Mouse (Mus musculus) Muller cell, postnatal 12 days (primary cell): ENCODE measurements at regions not wholly inside any gene's neighbourhood (a gene's known extent, or its start where the extent isn't known, plus 50 kb on each side); places are given as distances from the start of the nearest gene placed in this dataset.

ENCODE experiments used
- DNase-seq: peaks from one replicate; pipeline ENCODE4 v3.0.0-alpha.2; 2015; ENCODE audit errors: inconsistent ontology term

- DNase-seq = no peak
These were observed 99.1 kb upstream of the Id2 start for GRCm38 (mm10) chr12:25196022-25196421.

GRCm38 (mm10) chr12:25192216-25192615 lies 95.3 kb upstream of the Id2 start:
- DNase-seq = no peak

DNA sequence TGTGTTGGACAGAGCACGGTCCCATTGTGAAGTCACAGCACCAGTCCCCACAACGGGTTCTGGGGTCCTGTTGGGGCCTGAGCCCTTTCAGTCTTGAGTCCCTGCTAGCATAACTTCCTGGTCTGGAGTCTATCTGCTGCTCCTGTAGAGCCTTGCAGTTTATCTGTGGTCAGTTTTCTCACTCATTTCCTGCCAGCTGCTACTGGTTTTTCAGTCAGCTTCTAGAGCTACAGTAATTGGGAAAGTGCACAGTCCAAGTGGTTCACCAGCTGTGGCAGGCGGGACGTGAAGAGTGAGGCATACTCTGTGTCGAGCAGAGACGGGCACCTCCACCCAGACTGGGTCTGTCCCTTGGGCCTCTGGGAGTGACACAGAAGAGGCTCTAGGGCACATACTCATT lies 93.4 kb upstream of the Id2 start:
- DNase-seq = peak; percentile 17

- DNase-seq = no peak
These were observed 92.3 kb upstream of the Id2 start for GRCm38 (mm10) chr12:25189174-25189761.

- no peak for DNase-seq
These were observed 91.6 kb upstream of the Id2 start for GRCm38 (mm10) chr12:25188556-25188955.

- no peak for DNase-seq
These were observed 90.3 kb upstream of the Id2 start for GRCm38 (mm10) chr12:25187216-25187615.

DNA sequence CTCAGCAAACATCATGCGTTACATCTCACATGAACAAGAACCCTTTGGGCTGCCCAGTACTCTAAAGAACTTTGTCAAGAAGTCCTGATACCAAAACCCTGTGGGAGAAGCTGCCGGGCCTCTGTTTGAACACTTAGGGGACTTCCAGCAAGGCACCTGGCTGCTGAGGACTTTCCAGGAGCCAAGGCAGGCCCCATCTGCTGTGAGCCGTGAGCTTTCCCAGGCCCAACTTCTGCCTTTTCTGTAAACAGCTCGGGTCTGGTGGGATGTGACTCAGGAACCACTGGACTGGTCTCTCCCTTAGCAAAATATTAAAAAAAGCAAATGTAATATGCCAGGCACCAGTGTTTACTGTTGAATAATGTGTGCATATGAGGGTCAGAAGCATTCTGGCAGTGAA lies 85.7 kb upstream of the Id2 start:
- no peak for DNase-seq

DNA sequence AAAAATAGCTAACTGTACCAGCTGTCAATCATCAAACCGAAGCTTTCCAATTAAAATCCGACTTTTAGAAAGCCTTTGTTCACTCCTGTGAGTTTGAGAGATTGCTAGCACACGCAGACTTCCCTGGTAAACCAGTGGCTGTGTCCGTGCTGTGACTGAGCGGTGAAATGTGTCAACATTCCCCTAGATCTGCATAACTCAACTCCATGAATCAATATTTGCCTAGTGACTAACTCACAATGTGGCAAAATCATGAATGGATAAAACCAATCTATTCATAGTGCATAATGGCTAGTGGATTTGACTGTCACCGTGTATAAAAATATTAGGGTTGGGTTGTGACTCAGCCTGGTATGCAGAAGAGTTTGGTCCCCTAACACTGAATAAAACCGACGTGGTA lies 84.4 kb upstream of the Id2 start:
- peak; percentile 91 for DNase-seq

DNA sequence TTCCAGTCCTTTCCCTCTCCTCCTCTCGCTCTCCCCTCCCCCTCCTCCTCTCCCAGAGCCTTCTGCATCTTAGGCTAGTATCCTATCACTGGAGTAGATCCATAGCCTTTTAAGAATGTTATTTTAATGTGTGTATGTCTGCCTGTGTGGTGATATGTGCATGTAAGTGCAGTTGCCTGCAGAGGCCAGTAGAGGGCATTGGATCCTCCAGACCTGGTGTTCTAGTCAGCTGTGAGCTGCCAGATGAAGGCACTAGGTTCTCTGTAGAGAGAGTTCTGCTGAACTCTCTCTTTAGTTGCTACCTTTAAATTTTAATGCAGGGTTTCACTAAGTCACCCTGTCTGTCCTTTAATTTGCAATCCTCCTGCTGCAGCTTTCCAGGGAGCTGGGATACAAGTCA lies 83.9 kb upstream of the Id2 start:
- DNase-seq = no peak

- peak; percentile 63 for DNase-seq
These were observed 83.3 kb upstream of the Id2 start for GRCm38 (mm10) chr12:25180289-25180688.

- no peak for DNase-seq
These were observed 81.7 kb upstream of the Id2 start for GRCm38 (mm10) chr12:25178491-25179115.

DNA sequence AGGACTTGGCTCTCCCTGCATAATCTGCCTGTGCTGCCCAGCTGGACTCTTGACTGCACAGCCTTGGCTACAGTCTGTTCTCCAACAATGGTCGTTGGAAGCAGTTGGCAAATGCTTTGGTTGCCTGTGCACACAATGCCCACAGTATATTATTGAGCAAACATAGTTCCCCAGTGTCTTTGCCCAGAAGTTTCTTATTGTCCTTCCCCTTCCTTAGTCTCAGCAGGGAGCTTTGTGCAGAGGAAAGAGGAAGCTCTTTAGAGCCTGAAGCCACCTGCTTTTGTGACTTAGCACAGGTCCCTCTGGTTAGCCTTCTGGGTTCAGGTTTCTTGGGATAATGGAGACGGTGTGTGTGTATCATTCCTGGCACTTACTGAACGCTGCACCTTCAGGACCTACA lies 80.9 kb upstream of the Id2 start:
- DNase-seq = peak; percentile 13

DNA sequence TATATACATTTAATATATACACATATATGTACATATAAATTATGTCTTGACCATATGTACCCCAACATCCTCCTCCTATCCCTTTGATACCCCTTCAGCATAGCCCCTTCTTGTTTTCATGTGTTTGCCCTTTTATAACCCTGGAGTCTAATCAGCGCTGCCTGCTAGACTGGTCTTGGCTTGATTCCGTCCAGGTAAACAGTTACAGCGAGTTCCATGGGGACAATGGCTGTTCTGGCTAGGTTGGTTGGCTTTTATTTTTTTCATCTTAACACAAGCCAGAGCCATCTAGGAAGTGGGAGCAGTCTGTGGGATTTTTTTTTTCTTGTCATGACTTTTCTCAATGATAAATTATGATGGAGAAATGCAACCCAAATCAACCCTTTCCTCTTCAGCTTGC lies 79.6 kb upstream of the Id2 start:
- DNase-seq = no peak

DNA sequence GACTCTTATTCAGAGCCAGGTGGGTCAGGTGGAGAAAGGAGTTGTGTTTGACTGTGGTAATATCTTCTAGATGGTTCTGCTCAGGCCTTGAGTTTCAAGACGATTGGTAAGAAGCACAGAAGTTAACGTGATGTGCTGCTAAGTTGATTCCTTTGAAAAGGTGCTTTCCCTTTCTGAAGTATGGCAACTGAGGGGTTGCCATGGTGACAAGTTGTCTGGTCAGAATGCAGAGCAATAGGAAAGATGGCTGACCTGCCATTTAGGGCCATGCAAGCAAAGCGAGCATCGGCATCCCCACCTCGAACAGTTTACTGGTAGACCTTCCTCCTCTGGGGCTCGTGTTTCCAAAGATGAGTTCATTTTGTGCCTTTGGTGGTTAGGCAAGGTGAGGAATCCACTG lies 76.1 kb upstream of the Id2 start:
- DNase-seq = no peak

DNA sequence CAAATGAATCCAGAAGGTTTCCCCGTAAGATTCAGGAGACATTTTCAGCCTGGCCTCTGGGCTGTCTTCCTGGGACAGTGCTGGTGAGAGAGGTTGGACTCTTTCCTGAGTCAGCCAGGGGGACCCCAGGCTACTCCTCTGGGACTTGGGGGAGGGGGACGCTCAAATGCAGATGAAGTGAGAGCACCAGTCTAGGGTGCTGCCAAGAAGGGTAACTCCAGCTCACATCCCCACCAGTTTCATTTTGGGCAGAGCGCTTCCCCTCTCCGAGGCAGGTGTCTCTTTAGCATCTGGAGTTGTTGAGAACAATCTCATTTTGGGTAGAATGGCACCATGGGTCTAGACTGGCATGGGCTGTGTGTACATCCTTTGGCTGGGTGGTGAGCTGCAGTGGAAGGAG lies 75.5 kb upstream of the Id2 start:
- DNase-seq = no peak

- no peak for DNase-seq
These were observed 72.7 kb upstream of the Id2 start for GRCm38 (mm10) chr12:25169611-25170010.

GRCm38 (mm10) chr12:25168213-25168545 lies 71.2 kb upstream of the Id2 start:
- DNase-seq = no peak

DNA sequence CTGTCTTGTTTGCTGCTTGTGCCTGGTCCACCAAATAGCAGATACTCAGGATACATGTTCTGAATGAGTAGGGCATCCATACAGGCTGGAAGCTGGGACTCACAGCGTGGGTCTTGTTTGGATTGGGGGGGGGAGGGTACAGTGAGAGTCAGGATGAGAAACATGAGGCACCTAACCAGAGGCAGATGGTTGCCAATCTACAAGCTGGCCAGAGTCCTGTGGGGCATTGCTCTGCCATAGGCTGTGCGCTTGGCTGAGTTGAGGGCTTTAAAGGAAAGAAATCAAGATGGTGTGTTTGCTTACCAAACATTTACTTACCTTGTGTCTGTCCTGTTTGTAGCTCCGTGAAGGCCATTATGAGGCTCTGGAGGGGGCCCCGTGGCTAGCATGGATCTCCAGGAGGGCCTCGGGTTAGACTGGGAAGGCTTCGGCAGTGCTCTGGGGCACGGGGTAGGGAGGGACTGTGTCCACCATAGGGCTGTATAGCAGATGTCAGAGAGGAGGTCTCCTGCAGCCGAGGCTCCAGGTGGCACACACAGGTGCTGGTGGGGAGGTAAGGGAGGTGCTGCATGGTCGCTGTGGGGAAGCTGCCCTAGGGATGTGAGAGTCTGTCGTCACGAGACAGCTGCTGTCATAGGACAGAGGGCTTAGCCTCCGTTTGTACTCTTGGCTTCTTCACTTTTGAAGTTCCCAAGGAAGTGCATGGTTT lies 70.7 kb upstream of the Id2 start:
- DNase-seq = no peak

DNA sequence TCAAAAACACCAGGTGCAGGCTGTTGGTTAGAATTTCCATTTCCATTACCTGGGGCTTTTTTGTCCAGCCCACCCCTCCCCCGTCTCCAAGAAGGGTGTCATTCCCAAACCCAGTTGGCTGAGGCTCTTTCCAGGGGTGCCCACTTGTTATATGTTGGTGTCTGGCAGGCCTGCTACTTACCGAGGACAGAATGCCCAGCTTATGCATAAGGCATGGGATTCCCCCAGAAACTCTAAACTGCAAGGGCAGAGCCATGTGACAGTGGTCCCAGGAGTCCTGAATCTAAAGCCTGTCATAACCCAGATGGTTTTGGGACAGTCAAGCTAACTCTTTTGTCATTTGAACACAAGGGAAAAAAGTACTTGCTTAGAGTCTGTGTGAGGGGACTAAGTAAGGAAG lies 69.6 kb upstream of the Id2 start:
- no peak for DNase-seq

DNA sequence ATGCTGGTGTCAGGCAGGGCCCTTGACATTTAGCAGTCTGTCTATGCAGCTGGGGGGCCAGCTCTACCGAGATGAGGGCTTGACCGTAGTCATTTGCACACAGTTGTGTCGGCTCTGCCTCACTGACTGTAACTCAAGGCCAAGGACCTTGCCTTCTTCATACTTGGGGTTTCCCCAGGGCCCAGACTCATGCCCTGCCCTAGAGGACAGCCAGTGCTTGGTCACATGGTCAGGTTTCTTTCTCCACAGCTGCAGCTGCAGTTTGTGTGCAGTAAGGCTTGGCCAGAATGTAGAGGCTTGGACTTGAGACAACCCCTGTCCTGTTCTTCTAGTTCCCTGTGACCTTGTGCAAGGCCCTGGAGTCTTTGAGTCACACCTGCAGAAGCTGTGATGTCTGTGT lies 68.7 kb upstream of the Id2 start:
- no peak for DNase-seq

DNA sequence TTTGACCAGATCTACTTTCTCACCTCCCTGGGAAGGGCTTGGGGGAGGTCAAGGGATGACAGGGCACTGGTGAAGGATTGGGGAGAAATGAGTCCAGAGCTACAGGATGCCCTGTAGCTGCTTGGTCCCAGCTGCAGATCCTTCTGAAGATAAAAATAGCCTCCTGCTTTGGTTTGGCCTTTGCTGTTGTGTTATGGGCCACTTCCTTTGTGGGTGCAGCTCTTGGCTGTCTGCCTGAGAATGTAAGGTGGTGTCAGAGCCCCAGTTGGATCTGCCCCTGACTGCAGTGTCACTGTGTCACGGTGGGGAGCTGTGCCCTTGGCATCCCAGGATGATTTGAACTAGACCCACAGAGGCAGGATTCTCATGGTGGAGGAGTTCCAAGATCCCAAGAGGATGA lies 67.8 kb upstream of the Id2 start:
- DNase-seq = no peak

DNA sequence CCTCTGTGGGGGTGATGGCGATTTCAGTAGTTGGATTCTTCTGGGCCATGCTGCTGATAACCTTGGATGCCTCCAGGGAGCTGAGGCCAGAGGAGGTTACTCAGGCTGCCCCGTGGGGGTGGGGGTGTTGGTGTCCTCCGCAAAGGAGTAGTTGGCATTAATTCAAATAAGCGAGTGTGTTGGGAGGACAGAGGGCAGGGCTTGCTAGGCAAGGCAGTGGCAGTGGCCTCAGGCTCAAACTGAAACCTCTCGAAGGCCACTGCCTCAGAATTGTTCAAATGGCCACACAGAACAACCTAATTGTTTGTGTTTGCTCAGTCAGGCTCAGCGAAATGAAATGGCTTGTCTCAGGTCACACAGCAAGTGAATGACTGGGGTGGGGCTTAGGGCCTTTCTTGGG lies 66.6 kb upstream of the Id2 start:
- peak; percentile 53 for DNase-seq

GRCm38 (mm10) chr12:25162843-25163242 lies 65.9 kb upstream of the Id2 start:
- DNase-seq = no peak

DNA sequence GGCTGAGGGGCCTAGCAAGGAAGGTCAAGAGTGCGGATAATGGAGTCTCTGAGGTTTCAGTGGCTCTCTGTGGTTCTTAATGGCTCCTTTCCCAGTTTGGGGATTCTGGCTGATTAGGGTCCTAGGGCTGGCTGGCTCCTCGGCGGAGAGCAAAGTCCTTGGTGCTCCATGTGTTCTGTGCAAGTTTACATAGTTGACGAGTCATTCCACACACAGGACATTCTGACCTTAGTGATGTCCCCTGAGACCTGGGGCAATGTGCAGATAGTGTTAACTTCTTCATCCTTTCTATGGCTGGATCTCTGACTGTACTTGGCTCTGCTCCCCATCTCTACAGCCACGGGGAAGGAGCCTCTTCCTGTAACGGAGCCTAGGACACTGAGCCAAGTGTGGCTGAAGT lies 65.0 kb upstream of the Id2 start:
- DNase-seq = no peak
